Mouse (Mus musculus) liver, embryonic 14.5 days (tissue): ENCODE data around the gene Nectin2. TPM values are rescaled to one million over a fixed set of nuclear protein-coding genes. Genes with fewer than 3 reads are reported as not detected.
A peak's percentile ranks its signal among the peaks of the same experiment; 100 is the strongest.

Experiments
- ATAC-seq: fragments of 200-750 bp; cut with Nextera tagmentation; 2 replicates; pipeline ENCODE4 v1.8.0; 2017; ENCODE audit warnings: moderate number of reproducible peaks, mild to moderate bottlenecking, moderate library complexity; ENCODE audit not compliant: insufficient read depth
- DNase-seq, 3 experiments: peaks; one replicate each; pipeline ENCODE4 v3.0.0-alpha.2; 2012 to 2013; ENCODE audit warnings: low read depth in 3 of 3, low spot score in 3 of 3
- H3K27ac ChIP-seq: fragments of 300-500 bp; sonication (generic); 2 replicates; pipeline ENCODE4 v1.5.1; 2014; ENCODE audit warnings: moderate library complexity, mild to moderate bottlenecking, control low read depth, inconsistent platforms
- H3K27me3 ChIP-seq: fragments of 300-500 bp; sonication (generic); 2 replicates; pipeline ENCODE4 v1.6.1; 2014; ENCODE audit warnings: mild to moderate bottlenecking, low read length, moderate library complexity; ENCODE audit not compliant: control insufficient read depth, insufficient read depth
- H3K36me3 ChIP-seq: fragments of 300-500 bp; sonication (generic); replicated peaks from 2 replicates; pipeline ENCODE4 v1.6.1; 2014; ENCODE audit warnings: low read depth; ENCODE audit not compliant: control insufficient read depth, insufficient read depth
- H3K4me1 ChIP-seq, 2 experiments: fragments of 200-500 bp in 1 of 2; fragments of 300-500 bp in 1 of 2; sonication (generic) in 1 of 2; replicated peaks; 2 replicates each; pipeline ENCODE4 v1.6.1; 2012 to 2014; ENCODE audit warnings: antibody characterized with exemption in 1 of 2, inconsistent platforms in 1 of 2, low read length in 1 of 2; ENCODE audit not compliant: control insufficient read depth in 2 of 2, insufficient read depth in 2 of 2
- H3K4me2 ChIP-seq: fragments of 300-500 bp; sonication (generic); 2 replicates; pipeline ENCODE4 v1.6.1; 2014; ENCODE audit warnings: low read depth, mild to moderate bottlenecking, control low read depth, moderate library complexity
- H3K4me3 ChIP-seq, 2 experiments: fragments of 200-500 bp in 1 of 2; fragments of 300-500 bp in 1 of 2; sonication (generic) in 1 of 2; 2 replicates each; pipeline ENCODE4 v1.5.1; 2012 to 2014; ENCODE audit warnings: low read depth in 2 of 2, low read length in 2 of 2, mild to moderate bottlenecking in 2 of 2, control low read depth in 1 of 2, inconsistent platforms in 1 of 2, moderate library complexity in 1 of 2; ENCODE audit not compliant: insufficient read depth in 1 of 2
- H3K9ac ChIP-seq: fragments of 300-500 bp; sonication (generic); replicated peaks from 2 replicates; pipeline ENCODE4 v1.6.1; 2014; ENCODE audit warnings: mild to moderate bottlenecking, control low read depth, moderate library complexity
- H3K9me3 ChIP-seq: fragments of 300-500 bp; sonication (generic); 2 replicates; pipeline ENCODE4 v1.6.1; 2016; ENCODE audit warnings: low read length, mixed read lengths; ENCODE audit not compliant: control insufficient read depth
- CTCF ChIP-seq: IDR thresholded peaks from 2 replicates; pipeline ENCODE4 v1.5.1; 2016; ENCODE audit warnings: antibody characterized with exemption, low read depth, control low read depth
- EP300 ChIP-seq: IDR thresholded peaks from 2 replicates; pipeline ENCODE4 v1.6.1; 2016; ENCODE audit warnings: antibody characterized with exemption, low read depth
- WGBS: fragments of 180-500 bp; shearing (Covaris S2); extraction: QIAGEN DNeasy Blood & Tissue Kit; methylation state at CpG from one replicate; pipeline ENCODE4 v1.1.7; 2014; ENCODE audit not compliant: insufficient replicate concordance; 5-methylcytosine and 5-hydroxymethylcytosine counted together
- polyA plus RNA-seq, 2 experiments: library from polyadenylated mRNA; depleted of rRNA in 1 of 2; stranded (reverse) in 1 of 2; unstranded in 1 of 2; fragments of >200 nt; fragmentation: Nextera tagmentation in 1 of 2; extraction: Ambion mirVana in 1 of 2; gene quantifications; 2 replicates each; pipeline versions ENCODE4 v1.2.1 to v1.2.3; 2012 to 2014

Gene Nectin2
- polyA plus RNA-seq, 2 experiments: 7.8 to 10.2 TPM

GRCm38 (mm10) chr7:19722754-19723195, 27.5 kb downstream of the Nectin2 start:
- no peak overlapping the region for H3K4me2 ChIP-seq
- H3K4me1 ChIP-seq: peaks cover 4 to 10% of the 10 kb centered on the region in 2 experiments; a peak in 3 of 4 replicates
- H3K36me3 ChIP-seq: no peaks in the 10 kb centered on the region
- DNase-seq (no peak), ATAC-seq (peak; percentile 46; the same call in 1 of the 2 replicates)
- TF ChIP-seq EP300 (no peak), CTCF (0 out of 2 replicates have a peak, but pooled peaks have one; percentile 2)
- no peaks in the 10 kb centered on the region for H3K9me3 ChIP-seq
- no peak overlapping the region for H3K4me3 ChIP-seq
- H3K9ac ChIP-seq: no peak overlapping the region
- no peak overlapping the region for H3K27ac ChIP-seq
- H3K27me3 ChIP-seq: no peaks in the 10 kb centered on the region
- 44% methylated on average over 6 of the region's 6 CpGs for WGBS

DNA sequence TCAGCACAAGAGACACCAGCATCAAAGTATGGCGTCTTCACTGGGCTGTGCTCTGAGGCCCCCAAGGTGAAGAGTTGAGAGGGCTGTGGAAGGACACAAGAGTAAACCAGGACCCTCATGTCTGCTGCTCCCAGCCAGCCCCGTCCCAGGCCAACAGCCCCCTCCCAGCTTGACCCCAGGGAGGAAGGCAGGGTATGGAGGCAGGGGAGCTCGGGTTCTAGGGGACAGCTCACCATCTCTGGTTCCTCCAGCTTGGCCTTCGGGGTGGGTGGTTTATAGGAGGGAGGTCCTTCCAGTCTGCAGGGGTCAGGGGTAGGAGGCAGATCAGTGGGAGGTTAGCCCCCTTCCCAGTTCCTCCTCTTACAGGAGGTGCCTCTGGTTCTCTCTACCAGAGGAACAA, 31.1 kb downstream of the Nectin2 start:
- ATAC-seq: no peak
- WGBS: 64% methylated on average over 4 of the region's 4 CpGs
- H3K27me3 ChIP-seq: no peaks in the 10 kb centered on the region
- no peak overlapping the region for H3K9ac ChIP-seq
- H3K4me2 ChIP-seq: no peak overlapping the region
- no peak overlapping the region for H3K27ac ChIP-seq
- no peak for DNase-seq
- no peak overlapping the region for H3K4me3 ChIP-seq
- H3K9me3 ChIP-seq: no peaks in the 10 kb centered on the region
- no peaks in the 10 kb centered on the region for H3K36me3 ChIP-seq
- TF ChIP-seq CTCF (no peak), EP300 (no peak)
- H3K4me1 ChIP-seq: peaks cover 13 to 20% of the 10 kb centered on the region in 2 experiments

GRCm38 (mm10) chr7:19718297-19718952, 31.9 kb downstream of the Nectin2 start:
- no peak overlapping the region for H3K9ac ChIP-seq
- no peak for TF ChIP-seq CTCF
- TF ChIP-seq EP300: no peak
- H3K27me3 ChIP-seq: no peaks in the 10 kb centered on the region
- H3K27ac ChIP-seq: no peak overlapping the region
- DNase-seq: no peak
- ATAC-seq: no peak
- WGBS: 64% methylated on average over 5 of the region's 5 CpGs
- H3K36me3 ChIP-seq: peaks cover 3% of the 10 kb centered on the region; the same call in 1 of the 2 replicates
- no peaks in the 10 kb centered on the region for H3K9me3 ChIP-seq
- H3K4me1 ChIP-seq: peaks cover 18 to 23% of the 10 kb centered on the region in 2 experiments
- H3K4me3 ChIP-seq: no peak overlapping the region
- H3K4me2 ChIP-seq: no peak overlapping the region

- ATAC-seq (no peak), DNase-seq (no peak)
- Histone ChIP-seq H3K36me3 (peaks cover 9% of the 10 kb centered on the region), H3K9me3 (no peaks in the 10 kb centered on the region), H3K4me3 (no peak overlapping the region), H3K27me3 (no peaks in the 10 kb centered on the region), H3K27ac (no peak overlapping the region), H3K4me1 (peaks cover 14% of the 10 kb centered on the region in 2 experiments), H3K9ac (no peak overlapping the region), H3K4me2 (no peak overlapping the region)
- no peak for TF ChIP-seq CTCF
- TF ChIP-seq EP300: no peak
- 66% methylated on average over 4 of the region's 4 CpGs for WGBS
Measured at GRCm38 (mm10) chr7:19717346-19717745, 32.9 kb downstream of the Nectin2 start.

DNA sequence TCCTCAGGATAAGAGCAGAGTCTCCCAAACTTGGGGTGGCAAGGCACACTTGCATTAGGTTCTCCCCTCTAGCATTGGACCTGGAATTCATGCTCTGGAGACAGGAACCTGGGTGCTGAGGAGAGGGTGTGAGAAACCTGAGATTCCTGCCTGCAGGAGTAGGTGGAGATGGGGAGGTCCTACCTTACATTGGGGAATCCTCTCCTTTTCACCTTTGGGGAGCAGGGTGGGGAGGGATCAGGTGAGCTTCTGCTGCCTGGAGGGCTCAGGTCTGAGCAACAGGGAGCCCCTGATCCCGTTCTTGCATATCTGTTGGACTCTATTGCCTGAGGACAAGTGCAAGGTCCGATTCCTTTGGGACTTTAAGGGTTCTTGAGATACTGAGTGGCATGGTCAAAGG, 33.5 kb downstream of the Nectin2 start:
- H3K27ac ChIP-seq: no peak overlapping the region; the same call in 1 of the 2 replicates
- H3K27me3 ChIP-seq: no peaks in the 10 kb centered on the region
- TF ChIP-seq EP300: no peak
- TF ChIP-seq CTCF: no peak
- H3K4me3 ChIP-seq: no peak overlapping the region
- 73% methylated on average over 2 of the region's 2 CpGs for WGBS
- H3K9ac ChIP-seq: no peak overlapping the region; the same call in none of the 2 replicates
- peaks cover 14% of the 10 kb centered on the region for H3K36me3 ChIP-seq
- peaks cover 14% of the 10 kb centered on the region in 2 experiments for H3K4me1 ChIP-seq
- ATAC-seq (no peak), DNase-seq (no peak)
- H3K9me3 ChIP-seq: no peaks in the 10 kb centered on the region
- peak overlapping the region; percentile 91 for H3K4me2 ChIP-seq
